Mouse (Mus musculus): ENCODE measurements around the gene Patl2. TPM values are rescaled to one million over a fixed set of nuclear protein-coding genes. Genes with fewer than 3 reads are reported as not detected.

Patl2 gene
- total and polyA plus RNA-seq, 3 experiments = not detected

DNA sequence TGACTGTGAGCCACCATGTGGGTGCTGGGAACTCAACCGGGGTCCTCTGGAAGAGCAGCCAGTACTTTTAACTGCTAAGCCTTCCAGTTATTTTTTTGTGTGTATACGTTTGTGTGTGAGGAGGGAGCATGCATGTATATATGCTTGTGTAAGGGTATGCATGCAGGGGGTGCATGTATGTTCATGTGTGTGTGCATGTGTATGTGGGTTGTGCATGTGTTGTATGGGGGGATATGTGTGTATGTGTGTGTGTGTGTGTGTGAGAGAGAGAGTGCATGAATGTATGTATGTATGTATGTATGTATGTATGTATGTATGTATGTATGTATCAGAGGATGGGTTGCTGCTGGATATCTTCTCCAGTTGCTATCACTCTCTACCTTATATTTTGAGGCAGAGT lies 31.5 kb downstream of the Patl2 start:
- peaks cover 41% of the 10 kb centered on the region for H3K79me2 ChIP-seq (replicated peaks; ENCODE audit: control insufficient read depth, extremely low read depth, insufficient read depth, poor library complexity, severe bottlenecking)
- no peak for DNase-seq (ENCODE audit: extremely low read depth)
- H3K36me3 ChIP-seq (replicated peaks in 1 of 2; ENCODE audit: control insufficient read depth in 1 of 2, insufficient read depth in 1 of 2, low read length in 1 of 2) = peaks cover 56 to 75% of the 10 kb centered on the region in 2 experiments
- peaks cover 23 to 78% of the 10 kb centered on the region in 2 experiments for H3K4me1 ChIP-seq (ENCODE audit: control insufficient read depth in 1 of 2, insufficient read depth in 2 of 2)
- no peak overlapping the region for H3K9ac ChIP-seq (ENCODE audit: insufficient read depth, low read depth)
- H3K9me3 ChIP-seq (replicated peaks; ENCODE audit: low read length) = peaks cover 4% of the 10 kb centered on the region
- H3K4me2 ChIP-seq (ENCODE audit: insufficient read depth, low read depth, poor library complexity, severe bottlenecking) = no peak overlapping the region
- H3K4me3 ChIP-seq (replicated peaks in 1 of 3; ENCODE audit: low read depth in 2 of 3, low read length in 2 of 3, poor library complexity in 1 of 3) = peak overlapping the region in 1 of 3 experiments; percentile 38
- dilution Hi-C loops (cut with MboI; ENCODE audit: extremely low pct_ligation_motif_present, extremely low pct_unique_long_range_greater_than_20kb, low sequenced_read_pairs) (no loop called here), in situ Hi-C loops (cut with MboI; ENCODE audit: low pct_ligation_motif_present, low pct_unique_long_range_greater_than_20kb, low sequenced_read_pairs) (no loop called here)
- H3K27ac ChIP-seq (ENCODE audit: insufficient read depth, low read depth) = no peak overlapping the region
- no peaks in the 10 kb centered on the region for H3K27me3 ChIP-seq (replicated peaks)
- TF ChIP-seq SMC3 (IDR thresholded peaks at IDR 0.05; ENCODE audit: low read depth, low read length) = no peak
- no peak for TF ChIP-seq GABPA (IDR thresholded peaks at IDR 0.05; ENCODE audit: insufficient replicate concordance, low read depth, low read length)
- TF ChIP-seq JUND (conservative IDR thresholded peaks at IDR 0.05; ENCODE audit: low read depth, low read length) = no peak
- peak in 1 of 2 experiments; percentile 9; a peak in 1 of 4 replicates for TF ChIP-seq CTCF (conservative IDR thresholded peaks at IDR 0.05 in 1 of 2, IDR thresholded peaks at IDR 0.05 in 1 of 2; ENCODE audit: low read depth in 2 of 2, low read length in 2 of 2)
- TF ChIP-seq IRF4 (IDR thresholded peaks at IDR 0.05; ENCODE audit: low read depth, low read length) = no peak
- no peak for TF ChIP-seq ZC3H11A (IDR thresholded peaks at IDR 0.05; ENCODE audit: low read depth, low read length)
- TF ChIP-seq POLR2AphosphoS2 (IDR thresholded peaks at IDR 0.05; ENCODE audit: low read depth, low read length) = peak; percentile 91
- no peak for TF ChIP-seq ZNF384 (IDR thresholded peaks at IDR 0.05; ENCODE audit: low read depth, low read length)
- no peak for TF ChIP-seq USF2 (conservative IDR thresholded peaks at IDR 0.05; ENCODE audit: low read depth, low read length)
- TF ChIP-seq ZMIZ1 (IDR thresholded peaks at IDR 0.05; ENCODE audit: low read depth, low read length) = no peak
- TF ChIP-seq MYC (IDR thresholded peaks at IDR 0.05; ENCODE audit: low read depth, low read length) = no peak
- TF ChIP-seq SIN3A (IDR thresholded peaks at IDR 0.05; ENCODE audit: low read length) = no peak
- TF ChIP-seq RAD21 (IDR thresholded peaks at IDR 0.05; ENCODE audit: low read depth, low read length) = no peak
- TF ChIP-seq CHD2 (IDR thresholded peaks at IDR 0.05; ENCODE audit: low read length) = no peak
- no peak for TF ChIP-seq ZKSCAN1 (IDR thresholded peaks at IDR 0.05; ENCODE audit: borderline replicate concordance, low read depth, low read length)
- TF ChIP-seq POLR2A (IDR thresholded peaks at IDR 0.05; ENCODE audit: low read depth, low read length) = no peak; the same call in none of the 2 replicates

DNA sequence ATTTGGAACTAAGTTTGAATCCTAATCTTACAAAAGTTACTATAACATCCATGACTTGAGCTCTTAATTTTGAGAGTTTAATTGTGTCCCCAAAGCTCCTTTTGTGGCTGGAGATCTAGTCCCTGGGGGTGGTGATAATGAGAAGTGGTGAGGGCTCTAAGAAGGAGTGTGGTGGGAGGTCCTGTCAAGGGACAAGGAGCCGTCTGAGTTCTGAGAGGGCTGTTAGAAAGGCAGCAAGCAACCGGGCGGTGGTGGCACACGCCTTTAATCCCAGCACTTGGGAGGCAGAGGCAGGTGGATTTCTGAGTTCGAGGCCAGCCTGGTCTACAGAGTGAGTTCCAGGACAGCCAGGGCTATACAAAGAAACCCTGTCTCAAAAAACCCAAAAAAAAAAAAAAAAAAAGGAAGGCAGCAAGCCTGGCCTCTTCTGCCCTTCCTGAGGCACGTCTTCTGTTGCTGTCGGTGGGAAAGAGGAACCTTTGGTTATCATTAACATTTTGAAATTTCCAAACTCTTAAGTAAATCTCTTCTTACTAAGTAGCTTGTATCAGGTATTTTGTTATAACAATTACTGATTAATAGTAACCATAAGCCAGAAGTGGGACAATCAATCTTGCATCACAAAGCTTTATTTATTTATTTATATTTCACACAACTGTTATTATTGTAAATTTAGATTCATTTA lies 32.2 kb downstream of the Patl2 start:
- Histone ChIP-seq H3K27ac (ENCODE audit: insufficient read depth, low read depth) (no peak overlapping the region), H3K9ac (ENCODE audit: insufficient read depth, low read depth) (no peak overlapping the region), H3K36me3 (replicated peaks in 1 of 2; ENCODE audit: control insufficient read depth in 1 of 2, insufficient read depth in 1 of 2, low read length in 1 of 2) (peaks cover 58 to 80% of the 10 kb centered on the region in 2 experiments), H3K27me3 (replicated peaks) (no peaks in the 10 kb centered on the region), H3K4me1 (ENCODE audit: control insufficient read depth in 1 of 2, insufficient read depth in 2 of 2) (peaks cover 23 to 73% of the 10 kb centered on the region in 2 experiments), H3K79me2 (replicated peaks; ENCODE audit: control insufficient read depth, extremely low read depth, insufficient read depth, poor library complexity, severe bottlenecking) (peaks cover 48% of the 10 kb centered on the region), H3K4me2 (ENCODE audit: insufficient read depth, low read depth, poor library complexity, severe bottlenecking) (no peak overlapping the region), H3K4me3 (replicated peaks in 1 of 3; ENCODE audit: low read depth in 2 of 3, low read length in 2 of 3, poor library complexity in 1 of 3) (no peak overlapping the region), H3K9me3 (replicated peaks; ENCODE audit: low read length) (peaks cover 4% of the 10 kb centered on the region)
- peak; percentile 41; the same call in 1 of the 2 replicates for TF ChIP-seq ZNF384 (IDR thresholded peaks at IDR 0.05; ENCODE audit: low read depth, low read length)
- TF ChIP-seq ZMIZ1 (IDR thresholded peaks at IDR 0.05; ENCODE audit: low read depth, low read length) = peak; percentile 17; the same call in 1 of the 2 replicates
- TF ChIP-seq SMC3 (IDR thresholded peaks at IDR 0.05; ENCODE audit: low read depth, low read length) = no peak
- DNase-seq (ENCODE audit: extremely low read depth) = no peak
- dilution Hi-C loops (cut with MboI; ENCODE audit: extremely low pct_ligation_motif_present, extremely low pct_unique_long_range_greater_than_20kb, low sequenced_read_pairs) = no loop called here
- in situ Hi-C loops (cut with MboI; ENCODE audit: low pct_ligation_motif_present, low pct_unique_long_range_greater_than_20kb, low sequenced_read_pairs) = no loop called here
